In the genomic region with DNA sequence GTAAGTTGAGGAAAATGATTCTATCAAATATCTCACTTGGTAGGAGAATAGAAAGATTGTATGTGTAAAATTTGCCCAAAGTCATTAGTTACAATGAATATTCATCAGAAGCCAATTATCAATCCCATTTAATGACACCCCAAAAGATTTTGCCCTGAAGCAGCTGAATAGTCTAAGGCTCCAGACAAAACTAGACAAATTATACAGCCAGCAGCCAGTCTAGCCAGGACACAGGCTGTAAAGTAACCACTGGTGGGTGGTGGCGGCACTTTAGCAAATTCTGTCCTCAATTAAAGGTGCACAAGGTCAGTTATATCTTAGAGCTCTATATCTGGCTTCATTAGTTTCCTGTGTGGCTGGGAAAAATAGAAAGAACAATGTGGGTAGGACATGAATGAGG, we compare ENCODE assay signal across 27 mouse cellular contexts.
"Had no signal": no experiment of that assay in that cellular context is flagged by ENCODE, and none has a peak within 500 bp of the region (broad histone marks: within the 10 kb centered on the region; RNA-seq: fewer than 3 reads in every experiment).

No protein-coding gene starts in this region.

- H3K9me3 ChIP-seq: heart, embryonic 10.5 days; heart, embryonic 12.5 days; hindbrain, embryonic 10.5 days; hindbrain, embryonic 12.5 days; intestine, embryonic 15.5 days; limb, embryonic 10.5 days; limb, embryonic 12.5 days; liver, embryonic 13.5 days; liver, embryonic 15.5 days had no signal

- H3K4me3 ChIP-seq: gastrocnemius, adult 2 months; heart, embryonic 10.5 days; heart, embryonic 12.5 days; hindbrain, embryonic 10.5 days; hindbrain, embryonic 12.5 days; intestine, embryonic 15.5 days; layer of hippocampus, adult 2 months; left cerebral cortex, adult 2 months; limb, embryonic 10.5 days; limb, embryonic 12.5 days; liver, embryonic 13.5 days; liver, embryonic 15.5 days had no signal

- H3K4me1 ChIP-seq: heart, embryonic 10.5 days; heart, embryonic 12.5 days; hindbrain, embryonic 10.5 days; hindbrain, embryonic 12.5 days; intestine, embryonic 15.5 days; liver, embryonic 13.5 days; liver, embryonic 15.5 days had no signal

- H3K27me3 ChIP-seq: heart, embryonic 12.5 days; hindbrain, embryonic 12.5 days; intestine, embryonic 15.5 days; limb, embryonic 12.5 days; liver, embryonic 13.5 days; liver, embryonic 15.5 days had no signal

- H3K9ac ChIP-seq: heart, embryonic 12.5 days; hindbrain, embryonic 12.5 days; hindbrain, embryonic 14.5 days; intestine, embryonic 15.5 days; limb, embryonic 12.5 days; liver, embryonic 13.5 days; liver, embryonic 15.5 days had no signal

- H3K27ac ChIP-seq: gastrocnemius, adult 2 months; heart, embryonic 10.5 days; hindbrain, embryonic 10.5 days; hindbrain, embryonic 12.5 days; hindbrain, embryonic 14.5 days; intestine, embryonic 15.5 days; layer of hippocampus, adult 2 months; left cerebral cortex, adult 2 months; limb, embryonic 10.5 days; limb, embryonic 12.5 days; liver, embryonic 13.5 days; liver, embryonic 15.5 days had no signal

- ATAC-seq: hindbrain, embryonic 16.5 days; inflammation-experienced regulatory T-cells, adult 6 months; intestine, embryonic 15.5 days; intestine, postnatal 0 days had no signal

- H3K36me3 ChIP-seq: heart, embryonic 10.5 days; heart, embryonic 12.5 days; hindbrain, embryonic 10.5 days; hindbrain, embryonic 12.5 days; intestine, embryonic 15.5 days; limb, embryonic 10.5 days; limb, embryonic 12.5 days; liver, embryonic 15.5 days had no signal

- DNase-seq: gastrocnemius, adult 2 months; gastrocnemius, postnatal 10 days; gastrocnemius, postnatal 25 days; heart, adult 18-20 months; heart, postnatal 10 days; heart, postnatal 4 days; kidney, adult 8-10 months; kidney, postnatal 10 days; kidney, postnatal 25 days; kidney, postnatal 4 days; liver; liver, embryonic 13.5 days had no signal

- H3K4me2 ChIP-seq: heart, embryonic 12.5 days; hindbrain, embryonic 12.5 days; hindbrain, embryonic 14.5 days; intestine, embryonic 15.5 days; limb, embryonic 12.5 days; liver, embryonic 11.5 days; liver, embryonic 13.5 days; liver, embryonic 15.5 days had no signal
